Mouse (Mus musculus): ENCODE results near the gene Gli2.

DNA sequence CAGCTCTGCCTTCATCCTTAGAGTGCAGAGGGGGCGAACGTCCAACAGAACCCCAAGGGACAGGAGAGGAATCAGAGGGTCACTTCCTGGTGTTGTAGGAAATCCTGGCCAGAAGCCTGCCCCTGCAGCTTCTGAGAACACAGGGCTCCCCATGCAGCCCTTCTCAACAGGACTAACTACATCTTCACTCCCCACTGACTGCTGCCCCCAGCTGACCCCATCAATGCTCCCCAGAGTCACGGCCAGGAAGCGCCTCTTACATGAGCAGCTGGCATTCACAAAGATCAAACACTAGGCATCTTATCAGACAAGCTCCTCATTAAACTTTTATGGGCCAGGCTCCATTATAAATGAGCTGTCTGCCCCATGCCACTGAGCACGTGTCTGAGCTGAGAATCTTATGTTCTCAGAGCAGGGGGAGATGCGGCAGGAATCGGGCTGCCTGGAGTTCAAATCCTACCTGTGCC, 172.6 kb downstream of the Gli2 start:
- TF ChIP-seq POLR2A (IDR thresholded peaks at IDR 0.05; ENCODE audit: extremely low read depth, insufficient read depth, low read length) = no peak
- TF ChIP-seq CTCF (IDR thresholded peaks at IDR 0.05; ENCODE audit: extremely low read depth, insufficient read depth, low read length) = no peak

Measured in cortical plate, adult 2 months (tissue).